Mouse (Mus musculus) fat pad, adult 2 months (tissue): Measurements from ENCODE around the gene Galnt7.

ENCODE experiments used
- DNase-seq: peaks from one replicate; pipeline ENCODE4 v3.0.0-alpha.2; 2011; ENCODE audit warnings: low read depth, low spot score; ENCODE audit errors: extremely low read depth

Galnt7 gene

GRCm38 (mm10) chr8:57628787-57629664 is 23.8 kb downstream of the Galnt7 start:
- DNase-seq, result no peak

GRCm38 (mm10) chr8:57627946-57628786 is 24.7 kb downstream of the Galnt7 start:
- DNase-seq, result no peak

GRCm38 (mm10) chr8:57623955-57624354 is 28.9 kb downstream of the Galnt7 start:
- no peak for DNase-seq

- no peak for DNase-seq
Observed at GRCm38 (mm10) chr8:57623051-57623450, 29.8 kb downstream of the Galnt7 start.

GRCm38 (mm10) chr8:57616965-57617364 is 35.9 kb downstream of the Galnt7 start:
- DNase-seq, result no peak

- DNase-seq, result no peak
Observed at GRCm38 (mm10) chr8:57615016-57615657, 37.7 kb downstream of the Galnt7 start.

GRCm38 (mm10) chr8:57611419-57611977 is 41.3 kb downstream of the Galnt7 start:
- no peak for DNase-seq

- DNase-seq, result no peak
Observed at GRCm38 (mm10) chr8:57610706-57611418, 42.0 kb downstream of the Galnt7 start.

- no peak for DNase-seq
Observed at GRCm38 (mm10) chr8:57602511-57602910, 50.3 kb downstream of the Galnt7 start.

- DNase-seq, result no peak
Observed at GRCm38 (mm10) chr8:57601987-57602418, 50.8 kb downstream of the Galnt7 start.

GRCm38 (mm10) chr8:57599813-57600555 is 52.8 kb downstream of the Galnt7 start:
- DNase-seq, result no peak

- no peak for DNase-seq
Observed at GRCm38 (mm10) chr8:57595853-57596252, 57.0 kb downstream of the Galnt7 start.

- peak; percentile 36 for DNase-seq
Observed at GRCm38 (mm10) chr8:57594175-57594885, 58.5 kb downstream of the Galnt7 start.

GRCm38 (mm10) chr8:57592604-57593003 is 60.2 kb downstream of the Galnt7 start:
- DNase-seq, result no peak

GRCm38 (mm10) chr8:57591681-57592080 is 61.2 kb downstream of the Galnt7 start:
- DNase-seq, result no peak

- DNase-seq, result no peak
Observed at GRCm38 (mm10) chr8:57590015-57590414, 62.8 kb downstream of the Galnt7 start.

- DNase-seq, result no peak
Observed at GRCm38 (mm10) chr8:57589176-57589575, 63.7 kb downstream of the Galnt7 start.

- DNase-seq, result no peak
Observed at GRCm38 (mm10) chr8:57588604-57589003, 64.2 kb downstream of the Galnt7 start.

- DNase-seq, result no peak
Observed at GRCm38 (mm10) chr8:57586667-57587066, 66.2 kb downstream of the Galnt7 start.
